Mouse (Mus musculus): ENCODE measurements at regions not wholly inside any gene's neighbourhood (a gene's known extent, or its start where the extent isn't known, plus 50 kb on each side); places are given as distances from the start of the nearest gene placed in this dataset.

GRCm38 (mm10) chr16:95194151-95194550, 63.2 kb upstream of the Kcnj15 start:
- Histone ChIP-seq H3K9ac (ENCODE audit: insufficient read depth, low read depth) (no peak overlapping the region), H3K36me3 (replicated peaks in 1 of 2; ENCODE audit: control insufficient read depth in 1 of 2, insufficient read depth in 1 of 2, low read length in 1 of 2) (no peaks in the 10 kb centered on the region), H3K79me2 (replicated peaks; ENCODE audit: control insufficient read depth, extremely low read depth, insufficient read depth, poor library complexity, severe bottlenecking) (no peaks in the 10 kb centered on the region), H3K4me1 (ENCODE audit: control insufficient read depth in 1 of 2, insufficient read depth in 2 of 2) (peaks cover 13 to 14% of the 10 kb centered on the region in 2 experiments), H3K27ac (ENCODE audit: insufficient read depth, low read depth) (no peak overlapping the region), H3K9me3 (replicated peaks; ENCODE audit: low read length) (no peaks in the 10 kb centered on the region), H3K4me3 (replicated peaks in 1 of 3; ENCODE audit: low read depth in 2 of 3, low read length in 2 of 3, poor library complexity in 1 of 3) (no peak overlapping the region), H3K4me2 (ENCODE audit: insufficient read depth, low read depth, poor library complexity, severe bottlenecking) (no peak overlapping the region), H3K27me3 (replicated peaks) (no peaks in the 10 kb centered on the region)
- dilution Hi-C loops (cut with MboI; ENCODE audit: extremely low pct_ligation_motif_present, extremely low pct_unique_long_range_greater_than_20kb, low sequenced_read_pairs), result no loop called here
- TF ChIP-seq MAZ (IDR thresholded peaks at IDR 0.05; ENCODE audit: low read depth, low read length) (no peak), CHD2 (IDR thresholded peaks at IDR 0.05; ENCODE audit: low read length) (no peak), TBP (conservative IDR thresholded peaks at IDR 0.05; ENCODE audit: low read depth, low read length) (no peak), USF1 (IDR thresholded peaks at IDR 0.05; ENCODE audit: low read depth, low read length) (no peak), NELFE (IDR thresholded peaks at IDR 0.05; ENCODE audit: low read depth, low read length) (no peak), CTCF (conservative IDR thresholded peaks at IDR 0.05 in 1 of 2, IDR thresholded peaks at IDR 0.05 in 1 of 2; ENCODE audit: low read depth in 2 of 2, low read length in 2 of 2) (no peak), NRF1 (IDR thresholded peaks at IDR 0.05; ENCODE audit: low read depth, low read length) (no peak), USF2 (conservative IDR thresholded peaks at IDR 0.05; ENCODE audit: low read depth, low read length) (no peak), JUND (conservative IDR thresholded peaks at IDR 0.05; ENCODE audit: low read depth, low read length) (no peak)
- in situ Hi-C loops (cut with MboI; ENCODE audit: low pct_ligation_motif_present, low pct_unique_long_range_greater_than_20kb, low sequenced_read_pairs), result loop anchor here (25.0 kb wide), 1 partner anchor 393 kb away; the partner anchor contains the start of gene Erg
- DNase-seq (ENCODE audit: extremely low read depth), result no peak

GRCm38 (mm10) chr16:95196141-95196540, 61.2 kb upstream of the Kcnj15 start:
- Histone ChIP-seq H3K36me3 (replicated peaks in 1 of 2; ENCODE audit: control insufficient read depth in 1 of 2, insufficient read depth in 1 of 2, low read length in 1 of 2) (no peaks in the 10 kb centered on the region), H3K4me2 (ENCODE audit: insufficient read depth, low read depth, poor library complexity, severe bottlenecking) (no peak overlapping the region), H3K4me3 (replicated peaks in 1 of 3; ENCODE audit: low read depth in 2 of 3, low read length in 2 of 3, poor library complexity in 1 of 3) (no peak overlapping the region), H3K9me3 (replicated peaks; ENCODE audit: low read length) (no peaks in the 10 kb centered on the region), H3K27ac (ENCODE audit: insufficient read depth, low read depth) (no peak overlapping the region), H3K4me1 (ENCODE audit: control insufficient read depth in 1 of 2, insufficient read depth in 2 of 2) (peaks cover 9 to 11% of the 10 kb centered on the region in 2 experiments; a peak in 3 of 4 replicates), H3K79me2 (replicated peaks; ENCODE audit: control insufficient read depth, extremely low read depth, insufficient read depth, poor library complexity, severe bottlenecking) (no peaks in the 10 kb centered on the region), H3K9ac (ENCODE audit: insufficient read depth, low read depth) (no peak overlapping the region), H3K27me3 (replicated peaks) (no peaks in the 10 kb centered on the region)
- in situ Hi-C loops (cut with MboI; ENCODE audit: low pct_ligation_motif_present, low pct_unique_long_range_greater_than_20kb, low sequenced_read_pairs), result loop anchor here (25.0 kb wide), 1 partner anchor 391 kb away; the partner anchor contains the start of gene Erg
- no peak for TF ChIP-seq MAZ (IDR thresholded peaks at IDR 0.05; ENCODE audit: low read depth, low read length)
- TF ChIP-seq SMC3 (IDR thresholded peaks at IDR 0.05; ENCODE audit: low read depth, low read length), result no peak
- no peak for TF ChIP-seq USF1 (IDR thresholded peaks at IDR 0.05; ENCODE audit: low read depth, low read length)
- TF ChIP-seq NRF1 (IDR thresholded peaks at IDR 0.05; ENCODE audit: low read depth, low read length), result no peak
- no peak for TF ChIP-seq NELFE (IDR thresholded peaks at IDR 0.05; ENCODE audit: low read depth, low read length)
- no peak for TF ChIP-seq IRF4 (IDR thresholded peaks at IDR 0.05; ENCODE audit: low read depth, low read length)
- no peak for TF ChIP-seq RAD21 (IDR thresholded peaks at IDR 0.05; ENCODE audit: low read depth, low read length)
- TF ChIP-seq MAFK (IDR thresholded peaks at IDR 0.05; ENCODE audit: insufficient replicate concordance, low read length), result no peak
- no peak for TF ChIP-seq ZNF384 (IDR thresholded peaks at IDR 0.05; ENCODE audit: low read depth, low read length)
- TF ChIP-seq ZMIZ1 (IDR thresholded peaks at IDR 0.05; ENCODE audit: low read depth, low read length), result no peak
- no peak for TF ChIP-seq CTCF (conservative IDR thresholded peaks at IDR 0.05 in 1 of 2, IDR thresholded peaks at IDR 0.05 in 1 of 2; ENCODE audit: low read depth in 2 of 2, low read length in 2 of 2)
- TF ChIP-seq SIN3A (IDR thresholded peaks at IDR 0.05; ENCODE audit: low read length), result no peak
- no peak for TF ChIP-seq TBP (conservative IDR thresholded peaks at IDR 0.05; ENCODE audit: low read depth, low read length)
- TF ChIP-seq UBTF (IDR thresholded peaks at IDR 0.05; ENCODE audit: low read depth, low read length), result no peak
- TF ChIP-seq POLR2A (IDR thresholded peaks at IDR 0.05; ENCODE audit: low read depth, low read length), result no peak
- TF ChIP-seq CHD1 (IDR thresholded peaks at IDR 0.05; ENCODE audit: low read depth, low read length), result no peak
- no peak for TF ChIP-seq RCOR1 (conservative IDR thresholded peaks at IDR 0.05; ENCODE audit: low read depth, low read length)
- no peak for DNase-seq (ENCODE audit: extremely low read depth)
- dilution Hi-C loops (cut with MboI; ENCODE audit: extremely low pct_ligation_motif_present, extremely low pct_unique_long_range_greater_than_20kb, low sequenced_read_pairs), result no loop called here
